Comparison of ENCODE assay signal across 24 mouse cellular contexts in genomic region chr1:132837691-132838090, GRCm38 (mm10). TPM values are rescaled to one million over a fixed set of nuclear protein-coding genes. Genes with fewer than 3 reads are reported as not detected.
"Had no signal": no experiment of that assay in that cellular context is flagged by ENCODE, and none has a peak within 500 bp of the region (broad histone marks: within the 10 kb centered on the region; RNA-seq: fewer than 3 reads in every experiment).

No protein-coding gene starts in this region.

- H3K27ac ChIP-seq: gastrocnemius, adult 2 months; heart, embryonic 10.5 days; hindbrain, embryonic 10.5 days; hindbrain, embryonic 12.5 days; hindbrain, embryonic 14.5 days; intestine, embryonic 15.5 days; left cerebral cortex, adult 2 months; limb, embryonic 10.5 days; limb, embryonic 12.5 days; liver, embryonic 13.5 days; liver, embryonic 15.5 days had no signal

- DNase-seq: gastrocnemius, adult 2 months; gastrocnemius, postnatal 10 days; gastrocnemius, postnatal 25 days; heart, adult 18-20 months; heart, postnatal 10 days; heart, postnatal 4 days; kidney, adult 18-20 months; kidney, adult 8-10 months; kidney, postnatal 10 days; kidney, postnatal 25 days; kidney, postnatal 4 days; liver; liver, embryonic 13.5 days had no signal

- H3K4me3 ChIP-seq: gastrocnemius, adult 2 months; heart, embryonic 10.5 days; heart, embryonic 12.5 days; hindbrain, embryonic 10.5 days; hindbrain, embryonic 12.5 days; intestine, embryonic 15.5 days; left cerebral cortex, adult 2 months; limb, embryonic 10.5 days; limb, embryonic 12.5 days; liver, embryonic 13.5 days; liver, embryonic 15.5 days had no signal

RNA-seq across cellular contexts. Expression of gene Lrrn2, which starts 42.4 kb away (rescaled TPM):
- total RNA-seq: granulocyte monocyte progenitor cell, adult 5-6 weeks had no signal
